Mouse (Mus musculus) limb, embryonic 14.5 days (tissue): ENCODE results near the gene Fbxw24. TPM values are rescaled to one million over a fixed set of nuclear protein-coding genes. Genes with fewer than 3 reads are reported as not detected.
"Not testable (repeated sequence)": the region's sequence is repeated elsewhere in the genome, so short reads cannot be mapped to it uniquely, and the experiment has no call there.

Experiments
- ATAC-seq: fragments of 200-750 bp; cut with Nextera tagmentation; 2 replicates; pipeline ENCODE4 v1.8.0; 2017; ENCODE audit warnings: low read depth, moderate number of reproducible peaks, moderate TSS enrichment; ENCODE audit not compliant: low FRiP score
- DNase-seq: peaks from one replicate; pipeline ENCODE4 v3.0.0-alpha.2; 2015; ENCODE audit warnings: low spot score
- H3K27ac ChIP-seq: fragments of 300-500 bp; sonication (generic); replicated peaks from 2 replicates; pipeline ENCODE4 v1.5.1; 2014; ENCODE audit warnings: low read depth, mild to moderate bottlenecking, low read length, moderate library complexity, mixed read lengths
- H3K27me3 ChIP-seq: fragments of 300-500 bp; sonication (generic); 2 replicates; pipeline ENCODE4 v1.6.1; 2014; ENCODE audit warnings: low read length, mixed read lengths; ENCODE audit not compliant: control insufficient read depth, insufficient read depth
- H3K36me3 ChIP-seq: fragments of 300-500 bp; sonication (generic); 2 replicates; pipeline ENCODE4 v1.6.1; 2014; ENCODE audit warnings: mild to moderate bottlenecking, low read length, moderate library complexity, mixed read lengths; ENCODE audit not compliant: control insufficient read depth, insufficient read depth
- H3K4me1 ChIP-seq: fragments of 300-500 bp; sonication (generic); 2 replicates; pipeline ENCODE4 v1.6.1; 2014; ENCODE audit warnings: antibody characterized with exemption, low read length, mixed read lengths; ENCODE audit not compliant: control insufficient read depth, insufficient read depth
- H3K4me2 ChIP-seq: fragments of 300-500 bp; sonication (generic); replicated peaks from 2 replicates; pipeline ENCODE4 v1.6.1; 2014; ENCODE audit warnings: low read depth, mild to moderate bottlenecking, low read length, moderate library complexity; ENCODE audit not compliant: severe bottlenecking
- H3K4me3 ChIP-seq: fragments of 300-500 bp; sonication (generic); replicated peaks from 2 replicates; pipeline ENCODE4 v1.5.1; 2014; ENCODE audit warnings: low read length
- H3K9ac ChIP-seq: fragments of 300-500 bp; sonication (generic); 2 replicates; pipeline ENCODE4 v1.6.1; 2014; ENCODE audit warnings: mild to moderate bottlenecking, low read depth, low read length, moderate library complexity; ENCODE audit not compliant: severe bottlenecking
- H3K9me3 ChIP-seq: fragments of 300-500 bp; sonication (generic); 2 replicates; pipeline ENCODE4 v1.6.1; 2016; ENCODE audit warnings: low read length; ENCODE audit not compliant: control insufficient read depth
- POLR2A ChIP-seq: fragments of 200-500 bp; IDR thresholded peaks from 2 replicates; pipeline ENCODE4 v1.8.0; 2012; ENCODE audit warnings: inconsistent platforms, mild to moderate bottlenecking, moderate library complexity, borderline replicate concordance; ENCODE audit not compliant: insufficient read depth, insufficient read length; ENCODE audit errors: extremely low read depth
- WGBS: fragments of 180-500 bp; shearing (Covaris S2); extraction: QIAGEN DNeasy Blood & Tissue Kit; methylation state at CpG from one replicate; pipeline ENCODE4 v1.1.7; 2014; 5-methylcytosine and 5-hydroxymethylcytosine counted together
- polyA plus RNA-seq, 2 experiments: library from polyadenylated mRNA; depleted of rRNA in 1 of 2; stranded (reverse) in 1 of 2; unstranded in 1 of 2; fragments of >200 nt; fragmentation: Nextera tagmentation in 1 of 2; extraction: Ambion mirVana in 1 of 2; gene quantifications; 2 replicates each; pipeline versions ENCODE4 v1.2.1 to v1.2.3; 2012 to 2014

Gene Fbxw24
- not detected in 2 replicates for polyA plus RNA-seq (2012; rRNA removed)
- not detected in 2 replicates for polyA plus RNA-seq (2014; fragmentation: Nextera tagmentation; extraction: Ambion mirVana)

DNA sequence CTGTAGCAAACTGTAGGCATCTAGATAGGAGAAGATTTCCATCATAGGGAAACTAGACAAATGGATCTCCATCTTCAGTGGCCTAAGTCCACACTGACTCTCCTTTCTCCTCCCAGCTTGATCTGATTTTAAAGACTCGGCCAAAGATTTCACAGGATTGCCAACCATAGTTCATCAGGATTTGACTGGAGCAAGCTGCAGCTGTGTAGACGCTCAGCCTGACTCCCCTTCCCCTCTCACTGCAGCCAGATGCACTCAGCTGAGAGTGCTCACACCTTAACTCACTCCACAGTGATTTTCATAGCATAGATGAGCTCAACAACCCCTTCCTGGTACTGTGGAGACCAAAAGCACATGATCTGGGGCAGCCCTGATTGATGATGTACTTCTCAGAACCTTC is at the start of gene Fbxw24:
Gene Fbxw24, minus strand, starts transcription at position 101 of the 400 bp plus-strand sequence.
- not testable (repeated sequence) for H3K9ac ChIP-seq, H3K4me1 ChIP-seq, ATAC-seq, H3K4me3 ChIP-seq, H3K9me3 ChIP-seq, H3K36me3 ChIP-seq, H3K4me2 ChIP-seq, H3K27ac ChIP-seq, DNase-seq, H3K27me3 ChIP-seq
- 81% methylated on average over 2 of the region's 2 CpGs for WGBS

GRCm38 (mm10) chr9:109664552-109664951 is 38.7 kb upstream of the Fbxw24 start, which contains the start of gene Fbxw25:
Gene Fbxw25 (minus strand): TSS chr9:109664652.
- not testable (repeated sequence) for DNase-seq, H3K9me3 ChIP-seq, H3K27ac ChIP-seq, H3K4me2 ChIP-seq, ATAC-seq, H3K4me1 ChIP-seq, H3K4me3 ChIP-seq, H3K27me3 ChIP-seq, H3K9ac ChIP-seq, H3K36me3 ChIP-seq
- 70% methylated on average over 2 of the region's 2 CpGs for WGBS

- H3K4me2 ChIP-seq, H3K4me3 ChIP-seq, H3K9ac ChIP-seq, H3K4me1 ChIP-seq, H3K27ac ChIP-seq, H3K9me3 ChIP-seq, DNase-seq, ATAC-seq, H3K27me3 ChIP-seq, H3K36me3 ChIP-seq: not testable (repeated sequence)
- WGBS = 40% methylated on average over 5 of the region's 5 CpGs
Measured at GRCm38 (mm10) chr9:109606837-109607236, 19.0 kb downstream of the Fbxw24 start.

DNA sequence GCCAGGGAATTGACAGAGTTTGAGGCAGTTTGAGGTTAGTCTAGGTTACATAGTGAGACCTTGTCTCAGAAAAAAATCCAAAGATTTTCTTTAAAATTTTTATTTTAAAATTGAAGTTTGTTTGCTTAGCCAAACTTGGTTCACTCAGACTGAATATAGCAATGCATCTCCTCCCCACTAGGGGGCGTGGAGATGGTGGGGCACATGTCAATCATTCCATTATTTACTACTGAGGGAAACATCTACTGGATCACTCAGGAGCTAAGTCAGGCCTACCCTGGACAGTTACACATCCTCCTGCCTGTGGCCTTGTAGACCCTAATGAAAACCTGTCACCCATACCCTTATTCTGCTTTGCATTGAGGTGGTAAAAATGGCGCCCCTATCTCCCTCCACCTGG is 23.7 kb downstream of the Fbxw24 start:
- H3K4me3 ChIP-seq, DNase-seq, ATAC-seq, H3K4me2 ChIP-seq, H3K4me1 ChIP-seq, H3K9me3 ChIP-seq, H3K36me3 ChIP-seq, H3K27me3 ChIP-seq, H3K9ac ChIP-seq, H3K27ac ChIP-seq: not testable (repeated sequence)
- 55% methylated on average over 2 of the region's 2 CpGs for WGBS

DNA sequence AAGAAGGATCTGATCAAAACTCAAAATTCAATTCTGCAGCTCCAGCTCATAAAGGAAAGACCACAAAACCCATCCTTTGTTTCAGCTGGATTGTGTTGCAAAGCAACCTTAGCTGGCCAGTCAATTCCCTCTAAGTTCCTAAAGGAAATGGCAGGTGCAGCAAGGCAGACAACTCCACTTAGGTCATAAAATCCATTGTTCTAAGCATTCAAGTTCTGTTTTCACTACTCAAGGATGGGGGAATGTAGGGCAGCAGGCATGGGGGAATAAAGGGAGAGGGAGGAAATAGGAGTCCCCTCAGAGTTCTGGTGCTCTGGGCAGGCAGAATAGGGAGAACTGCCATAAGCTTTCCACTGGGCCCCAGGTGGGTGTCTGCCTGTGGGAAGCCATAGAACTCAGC is 28.6 kb downstream of the Fbxw24 start:
- Histone ChIP-seq H3K9ac (no peak overlapping the region), H3K4me2 (no peak overlapping the region), H3K27me3 (no peaks in the 10 kb centered on the region), H3K27ac (no peak overlapping the region), H3K36me3 (no peaks in the 10 kb centered on the region), H3K4me1 (no peaks in the 10 kb centered on the region), H3K9me3 (no peaks in the 10 kb centered on the region; the same call in 1 of the 2 replicates), H3K4me3 (no peak overlapping the region)
- no peak for ATAC-seq
- TF ChIP-seq POLR2A = no peak
- DNase-seq = no peak

GRCm38 (mm10) chr9:109594866-109595265 is 31.0 kb downstream of the Fbxw24 start:
- ATAC-seq (no peak), DNase-seq (no peak)
- Histone ChIP-seq H3K9me3 (no peaks in the 10 kb centered on the region; the same call in 1 of the 2 replicates), H3K4me1 (no peaks in the 10 kb centered on the region), H3K4me3 (no peak overlapping the region), H3K27ac (no peak overlapping the region), H3K4me2 (no peak overlapping the region), H3K36me3 (no peaks in the 10 kb centered on the region), H3K27me3 (no peaks in the 10 kb centered on the region), H3K9ac (no peak overlapping the region)
- no peak for TF ChIP-seq POLR2A
- whole genome bisulfite sequencing = 82% methylated on average over 2 of the region's 2 CpGs

- H3K4me3 ChIP-seq, H3K9me3 ChIP-seq, H3K9ac ChIP-seq, H3K27me3 ChIP-seq, ATAC-seq, H3K4me2 ChIP-seq, H3K36me3 ChIP-seq, DNase-seq, H3K27ac ChIP-seq, H3K4me1 ChIP-seq: not testable (repeated sequence)
- WGBS = 87% methylated on average over 4 of the region's 4 CpGs
Measured at GRCm38 (mm10) chr9:109568162-109568561, 57.7 kb downstream of the Fbxw24 start, which contains the start of gene Fbxw15. Gene Fbxw15 (minus strand): TSS chr9:109568262.
